Mouse (Mus musculus) kidney, embryonic 16.5 days (tissue): ENCODE data around the gene Gm49486. TPM values are rescaled to one million over a fixed set of nuclear protein-coding genes. Genes with fewer than 3 reads are reported as not detected.
A peak's percentile ranks its signal among the peaks of the same experiment; 100 is the strongest.

Experiments used
- ATAC-seq: fragments of 200-750 bp; cut with Nextera tagmentation; 2 replicates; pipeline ENCODE4 v1.8.0; 2017; ENCODE audit warnings: moderate TSS enrichment; ENCODE audit not compliant: low FRiP score, low TSS enrichment
- H3K27ac ChIP-seq: fragments of 300-500 bp; sonication (generic); 2 replicates; pipeline ENCODE4 v1.5.1; 2014; ENCODE audit warnings: low read length
- H3K27me3 ChIP-seq: fragments of 300-500 bp; sonication (generic); 2 replicates; pipeline ENCODE4 v1.6.1; 2014; ENCODE audit warnings: low read length, control low read depth, mixed read lengths; ENCODE audit not compliant: insufficient read depth
- H3K36me3 ChIP-seq: fragments of 300-500 bp; sonication (generic); 2 replicates; pipeline ENCODE4 v1.6.1; 2014; ENCODE audit warnings: low read length, control low read depth, mixed read lengths; ENCODE audit not compliant: insufficient read depth
- H3K4me1 ChIP-seq: fragments of 300-500 bp; sonication (generic); 2 replicates; pipeline ENCODE4 v1.6.1; 2014; ENCODE audit warnings: low read length, control low read depth, mixed read lengths; ENCODE audit not compliant: insufficient read depth
- H3K4me2 ChIP-seq: fragments of 300-500 bp; sonication (generic); replicated peaks from 2 replicates; pipeline ENCODE4 v1.6.1; 2014; ENCODE audit warnings: low read depth, low read length
- H3K4me3 ChIP-seq: fragments of 300-500 bp; sonication (generic); 2 replicates; pipeline ENCODE4 v1.5.1; 2014; ENCODE audit warnings: mild to moderate bottlenecking, low read length
- H3K9ac ChIP-seq: fragments of 300-500 bp; sonication (generic); replicated peaks from 2 replicates; pipeline ENCODE4 v1.6.1; 2014; ENCODE audit warnings: low read length
- H3K9me3 ChIP-seq: fragments of 300-500 bp; sonication (generic); 2 replicates; pipeline ENCODE4 v1.6.1; 2016; ENCODE audit warnings: low read length, control low read depth
- WGBS: fragments of 180-500 bp; shearing (Covaris S2); extraction: QIAGEN DNeasy Blood & Tissue Kit; methylation state at CpG from one replicate; pipeline ENCODE4 v1.1.7; 2014; 5-methylcytosine and 5-hydroxymethylcytosine counted together
- polyA plus RNA-seq: library from polyadenylated mRNA; unstranded; fragments of >200 nt; fragmentation: Nextera tagmentation; extraction: Ambion mirVana; gene quantifications from 2 replicates; pipeline ENCODE4 v1.2.1, GENCODE M21; 2015

The Gm49486 gene
- polyA plus RNA-seq, 1 experiment from 2014 or later, result 0.55 TPM

DNA sequence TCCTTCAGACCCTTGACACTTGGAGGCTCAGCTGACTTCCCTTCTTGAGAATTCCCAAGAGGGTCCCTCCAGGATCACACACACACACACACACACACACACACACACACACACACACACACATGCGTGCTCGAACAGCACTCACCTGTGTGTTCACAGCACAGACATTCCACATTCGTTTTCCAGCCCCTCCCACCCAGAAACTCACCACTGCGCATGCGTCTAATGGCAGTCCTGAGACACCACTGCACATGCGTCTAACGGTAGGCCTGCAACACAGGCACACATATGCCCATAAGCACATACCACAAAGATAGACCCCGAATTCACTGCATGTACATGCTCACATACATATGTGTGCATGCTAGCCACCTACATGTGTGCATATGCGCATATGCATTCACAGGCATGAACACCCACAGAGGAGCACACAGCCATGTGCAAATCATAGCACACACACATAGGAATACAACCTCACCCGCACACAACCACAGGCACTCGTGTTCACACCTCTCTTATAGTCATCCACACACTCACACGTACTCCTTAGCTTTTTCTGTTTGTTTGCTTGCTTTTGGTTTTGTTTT is 29.7 kb upstream of the Gm49486 start:
- H3K36me3 ChIP-seq, result no peaks in the 10 kb centered on the region
- no peaks in the 10 kb centered on the region for H3K27me3 ChIP-seq
- peaks cover 13% of the 10 kb centered on the region; the same call in 1 of the 2 replicates for H3K4me1 ChIP-seq
- H3K4me3 ChIP-seq, result no peak overlapping the region
- ATAC-seq, result no peak
- no peak overlapping the region for H3K27ac ChIP-seq
- WGBS, result 94% methylated on average over 12 of the region's 12 CpGs
- H3K4me2 ChIP-seq, result no peak overlapping the region
- H3K9ac ChIP-seq, result no peak overlapping the region
- no peaks in the 10 kb centered on the region for H3K9me3 ChIP-seq

DNA sequence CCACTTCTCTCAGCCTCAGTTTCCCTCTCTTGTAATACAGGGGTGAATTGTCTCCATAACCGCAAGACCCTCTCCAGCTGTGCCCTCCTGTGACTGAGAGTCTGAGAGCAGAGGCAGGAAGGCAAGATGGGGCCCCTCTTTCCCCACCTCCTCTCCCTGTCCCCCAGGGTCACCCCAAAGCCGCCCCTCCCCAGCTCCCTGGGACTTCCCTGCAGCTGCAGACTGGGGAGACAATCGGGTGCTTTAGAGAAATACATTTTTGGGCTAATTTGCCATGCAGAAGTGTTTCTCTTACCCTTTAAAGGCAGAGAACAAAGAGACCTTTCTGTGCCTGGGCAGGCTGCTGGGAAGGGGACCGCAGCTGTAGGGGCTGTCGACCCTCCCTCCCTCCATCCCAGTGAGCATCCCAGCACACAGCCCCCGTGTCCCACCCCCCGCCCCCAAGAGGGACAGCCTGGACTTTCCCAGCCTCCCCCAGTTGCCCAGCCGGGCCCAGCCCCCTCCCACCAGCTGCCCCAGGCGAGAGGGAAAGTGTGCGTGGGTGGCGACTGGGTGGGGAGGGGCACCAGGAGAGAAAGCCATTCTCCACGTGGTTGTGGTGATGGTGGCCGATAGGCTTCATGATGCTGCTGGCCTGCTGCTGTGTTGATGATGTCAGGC is 27.6 kb upstream of the Gm49486 start:
- Histone ChIP-seq H3K4me1 (peaks cover 13% of the 10 kb centered on the region; the same call in 1 of the 2 replicates), H3K36me3 (no peaks in the 10 kb centered on the region), H3K9me3 (no peaks in the 10 kb centered on the region), H3K4me3 (no peak overlapping the region), H3K27ac (no peak overlapping the region), H3K4me2 (no peak overlapping the region), H3K9ac (0 out of 2 replicates have a peak overlapping the region, but pooled peaks have one; percentile 13), H3K27me3 (no peaks in the 10 kb centered on the region)
- WGBS, result 22% methylated on average over 13 of the region's 13 CpGs
- ATAC-seq, result no peak

DNA sequence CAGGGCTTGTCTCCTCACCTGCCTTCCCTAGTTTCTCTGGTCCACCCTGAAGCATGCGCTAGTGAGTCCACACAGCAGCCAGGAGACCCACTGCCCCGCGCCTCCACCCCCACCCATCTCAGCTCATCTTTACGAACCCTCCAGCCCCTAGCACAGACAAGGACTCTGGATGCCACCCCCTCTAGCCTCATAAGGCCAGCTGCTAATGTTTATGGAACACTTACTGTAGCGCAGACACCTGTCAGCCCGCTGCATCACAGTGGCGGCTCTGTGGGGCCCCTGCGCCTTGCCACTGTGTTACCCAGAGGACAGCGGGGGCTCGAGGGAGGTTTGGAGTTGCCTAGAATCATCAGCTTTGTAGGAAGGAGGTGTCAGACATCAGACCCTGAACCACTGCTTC is 26.6 kb upstream of the Gm49486 start:
- no peak overlapping the region for H3K9ac ChIP-seq
- no peak overlapping the region for H3K4me3 ChIP-seq
- H3K4me1 ChIP-seq, result peaks cover 13% of the 10 kb centered on the region; the same call in 1 of the 2 replicates
- no peaks in the 10 kb centered on the region for H3K9me3 ChIP-seq
- no peak overlapping the region for H3K4me2 ChIP-seq
- no peaks in the 10 kb centered on the region for H3K36me3 ChIP-seq
- ATAC-seq, result no peak
- H3K27me3 ChIP-seq, result no peaks in the 10 kb centered on the region
- no peak overlapping the region for H3K27ac ChIP-seq
- WGBS, result 39% methylated on average over 10 of the region's 10 CpGs

DNA sequence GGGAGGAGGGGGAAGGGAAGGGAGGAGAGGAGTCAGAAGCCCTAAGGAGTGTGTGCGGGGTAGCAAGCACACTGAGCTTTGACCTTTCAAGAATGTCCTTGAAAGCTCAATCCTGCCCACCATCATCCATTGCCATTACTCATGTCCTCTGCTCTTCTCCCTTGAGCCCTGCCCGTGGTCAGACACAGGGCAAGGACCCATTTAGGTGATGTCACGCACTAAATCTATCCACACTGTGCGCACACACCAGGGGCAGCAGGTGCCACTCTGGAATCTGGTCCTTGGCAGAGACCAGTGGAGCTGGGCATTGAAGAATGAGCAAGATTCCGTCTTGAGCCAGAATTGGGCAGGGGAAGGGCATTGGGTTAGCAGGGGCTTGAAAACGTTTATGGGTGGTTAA is 21.0 kb upstream of the Gm49486 start:
- Histone ChIP-seq H3K4me3 (no peak overlapping the region), H3K27me3 (no peaks in the 10 kb centered on the region), H3K4me1 (peaks cover 10% of the 10 kb centered on the region), H3K4me2 (no peak overlapping the region), H3K9me3 (no peaks in the 10 kb centered on the region), H3K36me3 (no peaks in the 10 kb centered on the region), H3K27ac (no peak overlapping the region), H3K9ac (no peak overlapping the region)
- ATAC-seq, result no peak
- WGBS, result 55% methylated on average over 6 of the region's 6 CpGs

DNA sequence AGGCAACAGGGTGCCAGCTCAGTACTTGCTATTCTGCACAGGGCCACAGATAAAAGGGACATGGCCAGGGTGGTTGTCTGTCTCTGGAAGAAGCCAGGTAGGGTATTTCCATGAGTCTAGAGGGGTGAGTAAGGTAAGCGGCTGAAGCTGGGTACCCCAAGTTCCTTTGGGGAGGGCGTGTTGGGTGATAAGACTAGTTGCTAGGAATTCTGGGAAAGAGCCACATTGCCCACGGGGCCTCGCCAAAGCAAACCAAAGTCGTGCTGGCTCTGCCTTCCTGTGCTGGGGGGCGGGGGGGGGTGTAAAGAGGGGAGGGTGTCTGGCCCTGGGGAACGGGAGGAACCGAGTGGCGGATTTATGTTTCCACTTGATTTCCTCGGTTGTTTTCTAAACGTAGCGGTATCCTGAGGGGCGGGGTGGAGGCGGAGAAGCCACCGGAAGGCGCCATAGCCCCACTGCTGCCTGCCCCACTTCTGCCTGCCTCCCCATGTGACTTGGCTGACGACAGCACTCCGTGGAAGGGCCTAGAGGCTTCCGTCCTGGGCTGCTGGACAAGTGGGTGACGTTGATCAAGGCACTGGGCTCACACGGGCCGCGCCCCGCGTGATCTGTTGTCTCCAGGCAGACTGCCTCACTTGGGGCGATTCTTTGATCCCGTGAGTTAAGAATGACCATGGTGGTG is 20.3 kb upstream of the Gm49486 start:
- ATAC-seq, result no peak
- WGBS, result 69% methylated on average over 27 of the region's 27 CpGs
- H3K27ac ChIP-seq, result no peak overlapping the region
- no peaks in the 10 kb centered on the region for H3K36me3 ChIP-seq
- H3K4me1 ChIP-seq, result peaks cover 10% of the 10 kb centered on the region
- no peak overlapping the region for H3K4me2 ChIP-seq
- H3K9me3 ChIP-seq, result no peaks in the 10 kb centered on the region
- no peaks in the 10 kb centered on the region for H3K27me3 ChIP-seq
- H3K9ac ChIP-seq, result no peak overlapping the region
- H3K4me3 ChIP-seq, result no peak overlapping the region

DNA sequence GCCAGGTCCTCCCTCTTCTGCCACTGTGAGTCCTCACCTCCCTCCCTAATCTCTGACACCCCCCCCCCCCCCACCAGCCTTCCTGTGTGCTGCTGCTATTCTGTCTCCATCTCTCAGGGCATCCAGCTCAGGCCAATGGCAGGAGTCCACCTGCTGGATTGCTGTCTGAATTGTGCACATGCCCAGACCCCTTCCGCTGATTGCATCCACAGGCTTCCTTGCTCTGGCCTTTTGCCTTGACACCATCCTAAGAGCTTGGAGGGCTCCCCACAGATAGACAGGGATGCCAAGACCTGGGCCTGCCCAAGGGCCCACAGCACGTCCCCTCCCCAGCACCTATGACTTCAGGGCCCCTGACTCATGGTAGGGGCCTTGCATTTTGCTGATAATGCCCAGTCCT is 18.8 kb upstream of the Gm49486 start:
- H3K9me3 ChIP-seq, result no peaks in the 10 kb centered on the region
- H3K4me3 ChIP-seq, result no peak overlapping the region
- 72% methylated on average over 2 of the region's 2 CpGs for WGBS
- no peak overlapping the region for H3K27ac ChIP-seq
- H3K4me2 ChIP-seq, result no peak overlapping the region
- H3K36me3 ChIP-seq, result no peaks in the 10 kb centered on the region
- no peak for ATAC-seq
- H3K27me3 ChIP-seq, result no peaks in the 10 kb centered on the region
- no peak overlapping the region for H3K9ac ChIP-seq
- H3K4me1 ChIP-seq, result peaks cover 10% of the 10 kb centered on the region

DNA sequence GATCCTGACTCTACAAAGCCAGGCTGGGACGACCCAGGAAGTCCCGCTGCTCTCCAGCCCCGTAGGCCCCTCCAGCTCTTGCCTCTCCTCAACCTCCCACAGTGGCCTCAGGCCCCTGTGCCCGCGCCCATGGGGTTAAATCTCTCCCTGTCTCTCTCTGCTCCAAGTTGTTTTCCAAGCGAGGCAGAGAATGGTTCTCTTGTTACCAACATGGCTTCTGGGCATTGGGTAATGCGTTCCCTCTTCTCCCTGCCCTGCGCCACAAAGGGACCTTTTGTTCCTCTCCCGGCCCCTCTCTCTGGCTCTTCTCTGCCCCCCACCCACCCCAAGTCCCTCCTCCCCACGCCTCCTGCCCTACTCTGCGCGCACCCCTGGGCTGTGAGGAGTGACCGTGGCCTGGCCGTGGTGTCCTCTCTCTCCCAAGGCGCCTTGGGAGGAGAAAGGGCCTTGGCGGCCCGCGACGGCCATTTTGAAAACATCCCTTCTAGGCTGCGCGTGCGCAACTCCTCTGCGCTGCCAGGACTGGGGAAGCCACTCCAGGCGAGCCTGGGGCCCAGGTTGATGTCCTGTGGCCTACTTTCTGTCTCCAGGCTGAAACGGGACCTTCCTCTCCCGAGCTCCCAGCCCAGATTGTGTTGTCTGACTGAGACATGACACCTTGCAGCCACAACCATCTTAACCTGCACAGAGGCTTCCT is 16.3 kb upstream of the Gm49486 start:
- no peaks in the 10 kb centered on the region for H3K36me3 ChIP-seq
- H3K4me2 ChIP-seq, result no peak overlapping the region
- peaks cover 10% of the 10 kb centered on the region for H3K4me1 ChIP-seq
- H3K4me3 ChIP-seq, result no peak overlapping the region
- 82% methylated on average over 26 of the region's 26 CpGs for whole genome bisulfite sequencing
- no peaks in the 10 kb centered on the region for H3K27me3 ChIP-seq
- no peak overlapping the region for H3K9ac ChIP-seq
- no peaks in the 10 kb centered on the region for H3K9me3 ChIP-seq
- ATAC-seq, result no peak
- peak overlapping the region; percentile 27; the same call in 1 of the 2 replicates for H3K27ac ChIP-seq

DNA sequence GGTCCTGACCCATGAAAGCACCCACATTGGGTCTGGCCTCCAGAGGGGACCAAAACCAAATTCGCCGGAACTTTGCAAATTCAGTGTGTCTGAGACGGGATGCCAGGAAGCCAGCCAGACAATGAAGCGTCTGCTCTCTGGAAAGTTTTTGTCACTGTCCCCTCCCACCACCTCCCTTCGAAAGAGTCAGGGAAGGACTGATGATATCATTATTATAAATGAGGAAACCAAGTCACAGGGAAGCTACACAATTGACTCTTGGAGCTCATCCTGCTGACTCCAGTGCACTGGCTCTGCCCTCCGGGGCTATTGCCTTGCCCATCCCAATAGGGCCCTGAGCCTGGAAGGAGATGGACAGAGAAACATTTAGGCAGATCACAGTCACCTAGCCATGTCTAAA is 15.6 kb upstream of the Gm49486 start:
- Histone ChIP-seq H3K9me3 (no peaks in the 10 kb centered on the region), H3K27ac (no peak overlapping the region), H3K4me3 (no peak overlapping the region), H3K27me3 (no peaks in the 10 kb centered on the region), H3K4me2 (no peak overlapping the region), H3K36me3 (no peaks in the 10 kb centered on the region), H3K9ac (no peak overlapping the region), H3K4me1 (peaks cover 10% of the 10 kb centered on the region)
- 74% methylated on average over 6 of the region's 6 CpGs for WGBS
- ATAC-seq, result no peak

DNA sequence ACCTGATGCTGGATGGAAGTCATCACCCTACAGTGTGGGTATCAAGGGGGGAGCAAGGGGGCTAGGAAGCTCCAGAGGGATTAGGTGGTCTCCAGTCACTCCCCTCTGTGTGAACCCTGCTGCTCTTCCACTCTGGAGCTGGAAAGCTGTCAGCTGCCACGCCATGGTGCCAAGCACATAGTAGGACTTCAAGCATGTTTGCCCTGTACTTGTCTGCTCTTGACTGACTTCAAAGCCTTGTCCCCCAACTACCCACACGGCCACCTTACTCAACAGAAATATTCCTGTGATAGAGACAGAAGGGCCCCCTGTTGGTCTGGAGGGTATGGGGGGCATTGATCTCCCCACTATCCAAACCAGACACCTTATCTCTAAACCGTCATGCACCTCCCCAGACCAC is 13.0 kb upstream of the Gm49486 start:
- no peaks in the 10 kb centered on the region for H3K9me3 ChIP-seq

More for the DNA sequence above, 13.0 kb upstream of the Gm49486 start:
- ATAC-seq, result no peak
- Histone ChIP-seq H3K9ac (no peak overlapping the region), H3K4me3 (no peak overlapping the region), H3K27me3 (no peaks in the 10 kb centered on the region), H3K4me2 (no peak overlapping the region), H3K4me1 (peaks cover 13% of the 10 kb centered on the region), H3K36me3 (no peaks in the 10 kb centered on the region), H3K27ac (no peak overlapping the region)
- 60% methylated on average over 3 of the region's 3 CpGs for WGBS
